Mouse (Mus musculus) liver, embryonic 15.5 days (tissue): ENCODE data around the gene Elmod3. TPM values are rescaled to one million over a fixed set of nuclear protein-coding genes. Genes with fewer than 3 reads are reported as not detected.
"Not testable (repeated sequence)": the region's sequence is repeated elsewhere in the genome, so short reads cannot be mapped to it uniquely, and the experiment has no call there.

Experiments used
- ATAC-seq: fragments of 200-750 bp; cut with Nextera tagmentation; 2 replicates; pipeline ENCODE4 v1.8.0; 2017; ENCODE audit warnings: moderate number of reproducible peaks, mild to moderate bottlenecking, moderate library complexity; ENCODE audit not compliant: insufficient read depth
- H3K27ac ChIP-seq: fragments of 300-500 bp; sonication (generic); replicated peaks from 2 replicates; pipeline ENCODE4 v1.5.1; 2015; ENCODE audit warnings: mild to moderate bottlenecking, inconsistent platforms
- H3K27me3 ChIP-seq: fragments of 300-500 bp; sonication (generic); 2 replicates; pipeline ENCODE4 v1.6.1; 2015; ENCODE audit warnings: mild to moderate bottlenecking, inconsistent platforms
- H3K36me3 ChIP-seq: fragments of 300-500 bp; sonication (generic); replicated peaks from 2 replicates; pipeline ENCODE4 v1.6.1; 2015; ENCODE audit warnings: moderate library complexity, mild to moderate bottlenecking, inconsistent platforms
- H3K4me1 ChIP-seq: fragments of 300-500 bp; sonication (generic); replicated peaks from 2 replicates; pipeline ENCODE4 v1.6.1; 2015; ENCODE audit warnings: inconsistent platforms
- H3K4me2 ChIP-seq: fragments of 300-500 bp; sonication (generic); 2 replicates; pipeline ENCODE4 v1.6.1; 2015; ENCODE audit warnings: moderate library complexity, mild to moderate bottlenecking, inconsistent platforms
- H3K4me3 ChIP-seq: fragments of 300-500 bp; sonication (generic); replicated peaks from 2 replicates; pipeline ENCODE4 v1.5.1; 2015; ENCODE audit warnings: mild to moderate bottlenecking, inconsistent platforms
- H3K9ac ChIP-seq: fragments of 300-500 bp; sonication (generic); 2 replicates; pipeline ENCODE4 v1.6.1; 2015; ENCODE audit warnings: moderate library complexity, mild to moderate bottlenecking, inconsistent platforms
- H3K9me3 ChIP-seq: fragments of 300-500 bp; sonication (generic); replicated peaks from 2 replicates; pipeline ENCODE4 v1.6.1; 2016; ENCODE audit warnings: inconsistent platforms
- WGBS: fragments of 180-500 bp; shearing (Covaris S2); methylation state at CpG from one replicate; pipeline ENCODE4 v1.1.7; 2015; ENCODE audit warnings: mixed read lengths; ENCODE audit not compliant: insufficient replicate concordance; 5-methylcytosine and 5-hydroxymethylcytosine counted together
- polyA plus RNA-seq: library from polyadenylated mRNA; unstranded; fragments of >200 nt; fragmentation: Nextera tagmentation; extraction: Ambion mirVana; gene quantifications from 2 replicates; pipeline ENCODE4 v1.2.1, GENCODE M21; 2015

The Elmod3 gene
- polyA plus RNA-seq, 1 experiment from 2014 or later: 4.2 TPM

GRCm38 (mm10) chr6:72533555-72533954 is 64.7 kb downstream of the Elmod3 start:
- not testable (repeated sequence) for H3K9me3 ChIP-seq, H3K4me3 ChIP-seq, H3K27me3 ChIP-seq, H3K4me2 ChIP-seq, H3K9ac ChIP-seq, H3K27ac ChIP-seq, ATAC-seq, H3K36me3 ChIP-seq
- H3K4me1 ChIP-seq: peaks cover 21% of the 10 kb centered on the region
- 35% methylated on average over 1 of the region's 1 CpGs for WGBS

GRCm38 (mm10) chr6:72532580-72532979 is 65.6 kb downstream of the Elmod3 start:
- Histone ChIP-seq H3K27ac (no peak overlapping the region), H3K4me1 (peaks cover 12% of the 10 kb centered on the region), H3K4me3 (no peak overlapping the region), H3K9me3 (no peaks in the 10 kb centered on the region), H3K9ac (no peak overlapping the region), H3K27me3 (no peaks in the 10 kb centered on the region), H3K4me2 (no peak overlapping the region), H3K36me3 (no peaks in the 10 kb centered on the region)
- WGBS: 60% methylated on average over 4 of the region's 4 CpGs
- ATAC-seq: no peak

GRCm38 (mm10) chr6:72528410-72529151 is 69.6 kb downstream of the Elmod3 start:
- Histone ChIP-seq H3K27me3 (no peaks in the 10 kb centered on the region), H3K9me3 (no peaks in the 10 kb centered on the region), H3K9ac (no peak overlapping the region), H3K4me1 (no peaks in the 10 kb centered on the region), H3K4me2 (no peak overlapping the region), H3K27ac (no peak overlapping the region), H3K36me3 (no peaks in the 10 kb centered on the region), H3K4me3 (no peak overlapping the region)
- ATAC-seq: no peak
- 61% methylated on average over 10 of the region's 10 CpGs for WGBS

- no peak for ATAC-seq
- Histone ChIP-seq H3K27me3 (no peaks in the 10 kb centered on the region), H3K9me3 (no peaks in the 10 kb centered on the region), H3K9ac (no peak overlapping the region), H3K27ac (no peak overlapping the region), H3K4me3 (no peak overlapping the region), H3K4me2 (no peak overlapping the region), H3K36me3 (no peaks in the 10 kb centered on the region), H3K4me1 (no peaks in the 10 kb centered on the region)
- WGBS: 57% methylated on average over 4 of the region's 4 CpGs
Measured at GRCm38 (mm10) chr6:72527070-72527469, 71.1 kb downstream of the Elmod3 start.

DNA sequence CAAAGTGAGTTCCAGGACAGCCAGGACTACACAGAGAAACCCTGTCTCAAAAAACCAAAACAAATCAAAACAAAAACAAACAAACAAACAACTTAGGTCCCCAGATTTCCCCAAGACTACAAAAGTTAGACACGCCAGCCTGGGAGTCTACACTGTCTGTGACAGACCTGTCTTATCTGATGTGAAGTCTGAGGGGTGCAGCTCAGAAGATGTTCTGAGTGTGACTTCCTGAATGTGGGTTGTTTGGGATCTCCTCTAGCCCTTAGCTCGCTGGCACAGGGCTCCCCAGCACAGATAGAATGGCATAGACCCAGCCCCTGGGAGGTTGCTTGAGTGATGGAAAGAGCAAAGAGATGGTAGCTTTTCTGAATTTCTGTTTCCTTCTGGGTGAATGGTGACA is 74.1 kb downstream of the Elmod3 start:
- Histone ChIP-seq H3K9me3 (no peaks in the 10 kb centered on the region), H3K4me3 (no peak overlapping the region), H3K27me3 (no peaks in the 10 kb centered on the region; the same call in 1 of the 2 replicates), H3K36me3 (no peaks in the 10 kb centered on the region), H3K27ac (no peak overlapping the region), H3K4me2 (no peak overlapping the region), H3K9ac (no peak overlapping the region), H3K4me1 (no peaks in the 10 kb centered on the region)
- ATAC-seq: no peak
- 33% methylated on average over 2 of the region's 2 CpGs for WGBS

- no peaks in the 10 kb centered on the region for H3K4me1 ChIP-seq
- H3K36me3 ChIP-seq: no peaks in the 10 kb centered on the region
- no peaks in the 10 kb centered on the region for H3K9me3 ChIP-seq
- WGBS: 57% methylated on average over 4 of the region's 4 CpGs
- no peak for ATAC-seq
- no peak overlapping the region for H3K4me3 ChIP-seq
- H3K27ac ChIP-seq: no peak overlapping the region
- no peaks in the 10 kb centered on the region; the same call in 1 of the 2 replicates for H3K27me3 ChIP-seq
- H3K4me2 ChIP-seq: no peak overlapping the region
- no peak overlapping the region for H3K9ac ChIP-seq
Measured at GRCm38 (mm10) chr6:72523222-72523621, 75.0 kb downstream of the Elmod3 start.

GRCm38 (mm10) chr6:72522288-72522687 is 75.9 kb downstream of the Elmod3 start:
- no peak for ATAC-seq
- no peak overlapping the region for H3K27ac ChIP-seq
- H3K27me3 ChIP-seq: no peaks in the 10 kb centered on the region; the same call in 1 of the 2 replicates
- no peak overlapping the region for H3K9ac ChIP-seq
- no peaks in the 10 kb centered on the region for H3K9me3 ChIP-seq
- H3K4me3 ChIP-seq: no peak overlapping the region
- WGBS: 68% methylated on average over 5 of the region's 5 CpGs
- no peaks in the 10 kb centered on the region for H3K36me3 ChIP-seq
- no peaks in the 10 kb centered on the region for H3K4me1 ChIP-seq
- H3K4me2 ChIP-seq: no peak overlapping the region

- ATAC-seq: no peak
Measured at GRCm38 (mm10) chr6:72521607-72522006, 76.6 kb downstream of the Elmod3 start, which contains the start of gene Sh2d6. Gene Sh2d6, minus strand, starts transcription at chr6:72521707.

DNA sequence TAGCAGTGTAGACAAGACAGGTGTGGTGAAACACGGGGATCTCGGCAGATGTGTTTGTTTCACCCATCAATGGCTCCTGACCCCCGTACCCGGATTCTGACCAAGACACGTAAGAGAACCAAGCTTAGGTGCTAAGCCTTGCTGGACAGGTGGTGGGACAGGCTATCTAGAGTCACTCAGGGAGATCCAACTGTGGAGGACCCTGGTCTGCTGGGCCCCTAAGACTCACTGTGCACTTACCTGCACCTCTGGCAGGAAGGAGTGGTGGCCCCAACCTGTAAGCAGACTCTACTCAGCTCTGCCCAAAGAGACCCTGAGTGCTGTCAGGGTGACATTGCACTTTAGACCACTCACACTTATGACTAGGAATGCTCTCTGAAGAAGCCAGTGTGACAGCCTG is 77.3 kb downstream of the Elmod3 start:
- WGBS: 79% methylated on average over 5 of the region's 5 CpGs
- Histone ChIP-seq H3K4me3 (no peak overlapping the region), H3K4me2 (no peak overlapping the region), H3K4me1 (no peaks in the 10 kb centered on the region), H3K27ac (no peak overlapping the region), H3K9me3 (no peaks in the 10 kb centered on the region), H3K36me3 (no peaks in the 10 kb centered on the region), H3K27me3 (no peaks in the 10 kb centered on the region; the same call in 1 of the 2 replicates), H3K9ac (no peak overlapping the region)
- no peak for ATAC-seq

More at GRCm38 (mm10) chr6:72521607-72522006, 76.6 kb downstream of the Elmod3 start, which contains the start of gene Sh2d6:
- no peak within 1 kb of the TSS for H3K4me3 ChIP-seq
- no peak within 1 kb of the TSS for H3K4me2 ChIP-seq
- H3K27me3 ChIP-seq: no peaks in the 10 kb centered on the region; the same call in 1 of the 2 replicates
- H3K36me3 ChIP-seq: no peaks in the 10 kb centered on the region
- 64% methylated on average over 5 of the region's 5 CpGs for WGBS
- H3K4me1 ChIP-seq: no peaks in the 10 kb centered on the region
- no peak within 1 kb of the TSS for H3K9ac ChIP-seq
- H3K27ac ChIP-seq: no peak within 1 kb of the TSS
- no peaks in the 10 kb centered on the region for H3K9me3 ChIP-seq

GRCm38 (mm10) chr6:72519892-72520663 is 78.1 kb downstream of the Elmod3 start:
- H3K27me3 ChIP-seq: no peaks in the 10 kb centered on the region; the same call in 1 of the 2 replicates
- H3K36me3 ChIP-seq: no peaks in the 10 kb centered on the region
- no peak overlapping the region for H3K4me2 ChIP-seq
- no peaks in the 10 kb centered on the region for H3K9me3 ChIP-seq
- H3K4me1 ChIP-seq: no peaks in the 10 kb centered on the region
- H3K27ac ChIP-seq: no peak overlapping the region
- 33% methylated on average over 10 of the region's 10 CpGs for WGBS
- H3K4me3 ChIP-seq: no peak overlapping the region
- no peak for ATAC-seq
- no peak overlapping the region for H3K9ac ChIP-seq

DNA sequence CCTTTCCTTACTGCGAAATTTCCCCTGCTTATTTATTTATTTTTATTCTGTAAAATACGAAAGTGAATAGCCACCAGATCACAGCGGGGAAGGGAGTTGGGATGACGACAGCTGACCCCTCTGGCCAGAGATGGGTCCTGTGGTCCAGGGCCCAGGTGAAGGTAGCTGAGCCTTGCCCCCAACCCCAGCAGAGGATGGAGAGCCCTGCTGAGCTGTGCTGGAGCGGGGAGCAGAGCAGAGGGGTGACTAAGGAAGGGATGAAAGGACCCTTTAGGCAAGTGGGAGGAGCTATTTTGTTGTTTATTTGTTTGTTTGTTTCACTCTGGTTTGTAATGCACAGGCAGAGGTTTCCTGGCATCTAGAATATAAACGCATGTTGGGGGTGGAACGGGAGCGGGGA is 78.9 kb downstream of the Elmod3 start:
- no peak overlapping the region for H3K27ac ChIP-seq
- no peak for ATAC-seq
- no peaks in the 10 kb centered on the region for H3K4me1 ChIP-seq
- no peak overlapping the region for H3K9ac ChIP-seq
- no peaks in the 10 kb centered on the region for H3K9me3 ChIP-seq
- H3K27me3 ChIP-seq: no peaks in the 10 kb centered on the region; the same call in 1 of the 2 replicates
- no peak overlapping the region for H3K4me2 ChIP-seq
- no peaks in the 10 kb centered on the region for H3K36me3 ChIP-seq
- 46% methylated on average over 8 of the region's 8 CpGs for WGBS
- H3K4me3 ChIP-seq: no peak overlapping the region
